Mouse (Mus musculus) embryonic facial prominence, embryonic 15.5 days (tissue): ENCODE measurements around the gene Mphosph9. TPM values are rescaled to one million over a fixed set of nuclear protein-coding genes. Genes with fewer than 3 reads are reported as not detected.
"Not testable (repeated sequence)": the region's sequence is repeated elsewhere in the genome, so short reads cannot be mapped to it uniquely, and the experiment has no call there.

Source experiments
- ATAC-seq: fragments of 200-750 bp; cut with Nextera tagmentation; 2 replicates; pipeline ENCODE4 v1.8.0; 2017; ENCODE audit warnings: low read depth, moderate TSS enrichment; ENCODE audit not compliant: insufficient number of reproducible peaks, low FRiP score, low TSS enrichment
- H3K27ac ChIP-seq: fragments of 300-500 bp; sonication (generic); replicated peaks from 2 replicates; pipeline ENCODE4 v1.5.1; 2015; ENCODE audit warnings: mild to moderate bottlenecking, inconsistent platforms
- H3K27me3 ChIP-seq: fragments of 300-500 bp; sonication (generic); 2 replicates; pipeline ENCODE4 v1.6.1; 2015; ENCODE audit warnings: inconsistent platforms
- H3K36me3 ChIP-seq: fragments of 300-500 bp; sonication (generic); 2 replicates; pipeline ENCODE4 v1.6.1; 2015; ENCODE audit warnings: mild to moderate bottlenecking, inconsistent platforms
- H3K4me1 ChIP-seq: fragments of 300-500 bp; sonication (generic); 2 replicates; pipeline ENCODE4 v1.6.1; 2015; ENCODE audit warnings: inconsistent platforms
- H3K4me2 ChIP-seq: fragments of 300-500 bp; sonication (generic); replicated peaks from 2 replicates; pipeline ENCODE4 v1.6.1; 2015; ENCODE audit warnings: mild to moderate bottlenecking, inconsistent platforms
- H3K4me3 ChIP-seq: fragments of 300-500 bp; sonication (generic); replicated peaks from 2 replicates; pipeline ENCODE4 v1.5.1; 2015; ENCODE audit warnings: mild to moderate bottlenecking, inconsistent platforms
- H3K9ac ChIP-seq: fragments of 300-500 bp; sonication (generic); 2 replicates; pipeline ENCODE4 v1.6.1; 2015; ENCODE audit warnings: inconsistent platforms
- H3K9me3 ChIP-seq: fragments of 300-500 bp; sonication (generic); replicated peaks from 2 replicates; pipeline ENCODE4 v1.6.1; 2016; ENCODE audit warnings: inconsistent platforms
- WGBS: fragments of 180-500 bp; shearing (Covaris S2); methylation state at CpG from one replicate; pipeline ENCODE4 v1.1.7; 2015; 5-methylcytosine and 5-hydroxymethylcytosine counted together
- polyA plus RNA-seq: library from polyadenylated mRNA; unstranded; fragments of >200 nt; fragmentation: Nextera tagmentation; extraction: Ambion mirVana; gene quantifications from 2 replicates; pipeline ENCODE4 v1.2.1, GENCODE M21; 2015

Mphosph9 gene
- polyA plus RNA-seq, 1 experiment from 2014 or later = 6.8 TPM

GRCm38 (mm10) chr5:124300132-124300531, 27.6 kb downstream of the Mphosph9 start:
- H3K9ac ChIP-seq = no peak overlapping the region
- H3K27ac ChIP-seq = no peak overlapping the region
- WGBS = 75% methylated on average over 4 of the region's 4 CpGs
- H3K4me3 ChIP-seq = no peak overlapping the region
- ATAC-seq = no peak
- peaks cover 40% of the 10 kb centered on the region for H3K36me3 ChIP-seq
- H3K27me3 ChIP-seq = no peaks in the 10 kb centered on the region
- no peak overlapping the region for H3K4me2 ChIP-seq
- no peaks in the 10 kb centered on the region for H3K4me1 ChIP-seq
- H3K9me3 ChIP-seq = no peaks in the 10 kb centered on the region

GRCm38 (mm10) chr5:124299307-124299706, 28.5 kb downstream of the Mphosph9 start:
- H3K36me3 ChIP-seq = peaks cover 44% of the 10 kb centered on the region
- H3K4me2 ChIP-seq, H3K27ac ChIP-seq, H3K4me1 ChIP-seq, H3K4me3 ChIP-seq, H3K9me3 ChIP-seq, H3K9ac ChIP-seq, ATAC-seq, H3K27me3 ChIP-seq: not testable (repeated sequence)
- WGBS = 56% methylated on average over 4 of the region's 4 CpGs

- H3K4me3 ChIP-seq = no peak overlapping the region
- 95% methylated on average over 4 of the region's 4 CpGs for WGBS
- no peak overlapping the region for H3K27ac ChIP-seq
- no peaks in the 10 kb centered on the region for H3K9me3 ChIP-seq
- H3K4me1 ChIP-seq = no peaks in the 10 kb centered on the region
- no peaks in the 10 kb centered on the region for H3K27me3 ChIP-seq
- peaks cover 56% of the 10 kb centered on the region for H3K36me3 ChIP-seq
- H3K9ac ChIP-seq = no peak overlapping the region
- ATAC-seq = no peak
- H3K4me2 ChIP-seq = no peak overlapping the region
Observed at GRCm38 (mm10) chr5:124296475-124296874, 31.3 kb downstream of the Mphosph9 start.

- Histone ChIP-seq H3K4me1 (no peaks in the 10 kb centered on the region), H3K9me3 (no peaks in the 10 kb centered on the region), H3K9ac (no peak overlapping the region), H3K27me3 (no peaks in the 10 kb centered on the region), H3K4me3 (no peak overlapping the region), H3K36me3 (peaks cover 79% of the 10 kb centered on the region), H3K27ac (no peak overlapping the region), H3K4me2 (no peak overlapping the region)
- WGBS = 92% methylated on average over 5 of the region's 5 CpGs
- ATAC-seq = no peak
Observed at GRCm38 (mm10) chr5:124293967-124294366, 33.8 kb downstream of the Mphosph9 start.

- no peak overlapping the region for H3K4me2 ChIP-seq
- no peak for ATAC-seq
- peaks cover 71% of the 10 kb centered on the region for H3K36me3 ChIP-seq
- no peaks in the 10 kb centered on the region for H3K27me3 ChIP-seq
- no peak overlapping the region for H3K27ac ChIP-seq
- 90% methylated on average over 4 of the region's 4 CpGs for WGBS
- H3K4me3 ChIP-seq = no peak overlapping the region
- no peaks in the 10 kb centered on the region for H3K4me1 ChIP-seq
- H3K9ac ChIP-seq = no peak overlapping the region
- H3K9me3 ChIP-seq = peaks cover 4% of the 10 kb centered on the region; the same call in 1 of the 2 replicates
Observed at GRCm38 (mm10) chr5:124290216-124290615, 37.6 kb downstream of the Mphosph9 start.

GRCm38 (mm10) chr5:124287616-124288247, 40.0 kb downstream of the Mphosph9 start:
- Histone ChIP-seq H3K4me2 (no peak overlapping the region), H3K4me3 (no peak overlapping the region), H3K4me1 (no peaks in the 10 kb centered on the region), H3K27ac (no peak overlapping the region), H3K27me3 (no peaks in the 10 kb centered on the region), H3K9ac (no peak overlapping the region), H3K9me3 (peaks cover 4% of the 10 kb centered on the region; the same call in 1 of the 2 replicates), H3K36me3 (peaks cover 60% of the 10 kb centered on the region)
- 98% methylated on average over 6 of the region's 6 CpGs for WGBS
- ATAC-seq = no peak

- Histone ChIP-seq H3K4me2 (no peak overlapping the region), H3K27ac (no peak overlapping the region), H3K27me3 (no peaks in the 10 kb centered on the region), H3K4me3 (no peak overlapping the region), H3K4me1 (no peaks in the 10 kb centered on the region), H3K9ac (no peak overlapping the region), H3K9me3 (peaks cover 4% of the 10 kb centered on the region; the same call in 1 of the 2 replicates), H3K36me3 (peaks cover 47% of the 10 kb centered on the region)
- 59% methylated on average over 3 of the region's 3 CpGs for WGBS
- ATAC-seq = no peak
Observed at GRCm38 (mm10) chr5:124284330-124284729, 43.4 kb downstream of the Mphosph9 start.

GRCm38 (mm10) chr5:124282854-124283253, 44.9 kb downstream of the Mphosph9 start:
- H3K27me3 ChIP-seq = no peaks in the 10 kb centered on the region
- no peaks in the 10 kb centered on the region for H3K4me1 ChIP-seq
- peaks cover 2% of the 10 kb centered on the region; the same call in 1 of the 2 replicates for H3K9me3 ChIP-seq
- no peak overlapping the region for H3K9ac ChIP-seq
- no peak overlapping the region for H3K4me3 ChIP-seq
- H3K4me2 ChIP-seq = no peak overlapping the region
- ATAC-seq = no peak
- WGBS = 92% methylated on average over 2 of the region's 2 CpGs
- peaks cover 41% of the 10 kb centered on the region for H3K36me3 ChIP-seq
- no peak overlapping the region for H3K27ac ChIP-seq

GRCm38 (mm10) chr5:124270226-124270625, 57.5 kb downstream of the Mphosph9 start:
- no peaks in the 10 kb centered on the region for H3K27me3 ChIP-seq
- H3K4me3 ChIP-seq = no peak overlapping the region
- no peak overlapping the region for H3K9ac ChIP-seq
- 76% methylated on average over 5 of the region's 5 CpGs for WGBS
- no peaks in the 10 kb centered on the region for H3K9me3 ChIP-seq
- H3K27ac ChIP-seq = no peak overlapping the region
- no peak overlapping the region for H3K4me2 ChIP-seq
- H3K4me1 ChIP-seq = no peaks in the 10 kb centered on the region
- peaks cover 4% of the 10 kb centered on the region; the same call in 1 of the 2 replicates for H3K36me3 ChIP-seq
- ATAC-seq = no peak

GRCm38 (mm10) chr5:124269661-124270060, 58.1 kb downstream of the Mphosph9 start:
- no peak overlapping the region for H3K27ac ChIP-seq
- no peak overlapping the region for H3K4me2 ChIP-seq
- H3K36me3 ChIP-seq = peaks cover 6% of the 10 kb centered on the region; the same call in 1 of the 2 replicates
- no peak overlapping the region for H3K9ac ChIP-seq
- H3K9me3 ChIP-seq = no peaks in the 10 kb centered on the region
- no peaks in the 10 kb centered on the region for H3K4me1 ChIP-seq
- no peak overlapping the region for H3K4me3 ChIP-seq
- WGBS = 36% methylated on average over 11 of the region's 11 CpGs
- ATAC-seq = no peak
- H3K27me3 ChIP-seq = no peaks in the 10 kb centered on the region

GRCm38 (mm10) chr5:124267652-124268051, 60.1 kb downstream of the Mphosph9 start:
- no peak for ATAC-seq
- H3K27me3 ChIP-seq = no peaks in the 10 kb centered on the region
- H3K4me2 ChIP-seq = no peak overlapping the region
- no peaks in the 10 kb centered on the region for H3K9me3 ChIP-seq
- no peak overlapping the region for H3K9ac ChIP-seq
- no peak overlapping the region for H3K4me3 ChIP-seq
- H3K27ac ChIP-seq = no peak overlapping the region
- 89% methylated on average over 6 of the region's 6 CpGs for WGBS
- peaks cover 16% of the 10 kb centered on the region; the same call in 1 of the 2 replicates for H3K36me3 ChIP-seq
- H3K4me1 ChIP-seq = no peaks in the 10 kb centered on the region

GRCm38 (mm10) chr5:124266821-124267220, 61.0 kb downstream of the Mphosph9 start:
- no peaks in the 10 kb centered on the region for H3K27me3 ChIP-seq
- H3K27ac ChIP-seq = no peak overlapping the region
- peaks cover 18% of the 10 kb centered on the region; the same call in 1 of the 2 replicates for H3K36me3 ChIP-seq

More at GRCm38 (mm10) chr5:124266821-124267220, 61.0 kb downstream of the Mphosph9 start:
- WGBS = 83% methylated on average over 6 of the region's 6 CpGs
- Histone ChIP-seq H3K9me3 (no peaks in the 10 kb centered on the region), H3K9ac (no peak overlapping the region), H3K4me1 (no peaks in the 10 kb centered on the region), H3K4me2 (no peak overlapping the region), H3K4me3 (no peak overlapping the region)
- no peak for ATAC-seq
